Mouse (Mus musculus) midbrain, embryonic 16.5 days (tissue): Measurements from ENCODE around the gene Gm49342. TPM values are rescaled to one million over a fixed set of nuclear protein-coding genes. Genes with fewer than 3 reads are reported as not detected.
"Not testable (repeated sequence)": the region's sequence is repeated elsewhere in the genome, so short reads cannot be mapped to it uniquely, and the experiment has no call there.

Experiments used
- ATAC-seq: fragments of 200-750 bp; cut with Nextera tagmentation; 2 replicates; pipeline ENCODE4 v1.8.0; 2017; ENCODE audit warnings: moderate TSS enrichment
- H3K27ac ChIP-seq: fragments of 300-500 bp; sonication (generic); 2 replicates; pipeline ENCODE4 v1.5.1; 2014; ENCODE audit warnings: mild to moderate bottlenecking, low read length, mixed read lengths
- H3K27me3 ChIP-seq: fragments of 300-500 bp; sonication (generic); 2 replicates; pipeline ENCODE4 v1.6.1; 2014; ENCODE audit warnings: low read depth, low read length, mixed read lengths; ENCODE audit not compliant: control insufficient read depth, insufficient read depth
- H3K36me3 ChIP-seq: fragments of 300-500 bp; sonication (generic); 2 replicates; pipeline ENCODE4 v1.6.1; 2014; ENCODE audit warnings: mild to moderate bottlenecking, low read length, moderate library complexity, mixed read lengths; ENCODE audit not compliant: control insufficient read depth, insufficient read depth
- H3K4me1 ChIP-seq: fragments of 300-500 bp; sonication (generic); 2 replicates; pipeline ENCODE4 v1.6.1; 2014; ENCODE audit warnings: mild to moderate bottlenecking, low read length, mixed read lengths; ENCODE audit not compliant: control insufficient read depth, insufficient read depth
- H3K4me2 ChIP-seq: fragments of 300-500 bp; sonication (generic); 2 replicates; pipeline ENCODE4 v1.6.1; 2014; ENCODE audit warnings: mild to moderate bottlenecking, low read length, mixed read lengths
- H3K4me3 ChIP-seq: fragments of 300-500 bp; sonication (generic); 2 replicates; pipeline ENCODE4 v1.5.1; 2014; ENCODE audit warnings: low read depth, mild to moderate bottlenecking, low read length, moderate library complexity, mixed read lengths
- H3K9ac ChIP-seq: fragments of 300-500 bp; sonication (generic); 2 replicates; pipeline ENCODE4 v1.6.1; 2014; ENCODE audit warnings: low read depth, low read length, mixed read lengths
- H3K9me3 ChIP-seq: fragments of 300-500 bp; sonication (generic); replicated peaks from 2 replicates; pipeline ENCODE4 v1.6.1; 2014; ENCODE audit warnings: mild to moderate bottlenecking, low read length, mixed read lengths; ENCODE audit not compliant: control insufficient read depth, poor library complexity, severe bottlenecking
- WGBS: fragments of 180-500 bp; shearing (Covaris S2); extraction: QIAGEN DNeasy Blood & Tissue Kit; methylation state at CpG from one replicate; pipeline ENCODE4 v1.1.7; 2014; 5-methylcytosine and 5-hydroxymethylcytosine counted together
- polyA plus RNA-seq: library from polyadenylated mRNA; unstranded; fragments of >200 nt; fragmentation: Nextera tagmentation; extraction: Ambion mirVana; gene quantifications from 2 replicates; pipeline ENCODE4 v1.2.1, GENCODE M21; 2015

Gm49342 gene
- polyA plus RNA-seq, 1 experiment from 2014 or later: not detected

GRCm38 (mm10) chr14:50970822-50971221 is 26.5 kb downstream of the Gm49342 start:
- Histone ChIP-seq H3K9ac (no peak overlapping the region), H3K27ac (no peak overlapping the region), H3K9me3 (no peaks in the 10 kb centered on the region), H3K27me3 (no peaks in the 10 kb centered on the region), H3K4me3 (no peak overlapping the region), H3K4me2 (no peak overlapping the region), H3K4me1 (peaks cover 7% of the 10 kb centered on the region; the same call in 1 of the 2 replicates), H3K36me3 (no peaks in the 10 kb centered on the region)
- ATAC-seq: no peak
- 86% methylated on average over 1 of the region's 1 CpGs for WGBS

- H3K36me3 ChIP-seq, H3K27me3 ChIP-seq, H3K4me3 ChIP-seq, H3K9me3 ChIP-seq, H3K4me2 ChIP-seq, H3K4me1 ChIP-seq, H3K27ac ChIP-seq, H3K9ac ChIP-seq, ATAC-seq: not testable (repeated sequence)
- WGBS: 94% methylated on average over 5 of the region's 5 CpGs
These were observed 28.7 kb downstream of the Gm49342 start for GRCm38 (mm10) chr14:50973054-50973453.

GRCm38 (mm10) chr14:50973700-50974099 is 29.4 kb downstream of the Gm49342 start:
- Histone ChIP-seq H3K27me3 (no peaks in the 10 kb centered on the region), H3K36me3 (no peaks in the 10 kb centered on the region), H3K9me3 (no peaks in the 10 kb centered on the region), H3K4me1 (peaks cover 9% of the 10 kb centered on the region; the same call in 1 of the 2 replicates), H3K27ac (no peak overlapping the region), H3K4me3 (no peak overlapping the region), H3K4me2 (no peak overlapping the region), H3K9ac (no peak overlapping the region)
- no peak for ATAC-seq
- WGBS: 33% methylated on average over 4 of the region's 4 CpGs

GRCm38 (mm10) chr14:50975001-50975400 is 30.7 kb downstream of the Gm49342 start:
- ATAC-seq: no peak
- no peaks in the 10 kb centered on the region for H3K36me3 ChIP-seq
- WGBS: 44% methylated on average over 5 of the region's 5 CpGs
- H3K9ac ChIP-seq: no peak overlapping the region
- H3K27ac ChIP-seq: no peak overlapping the region
- H3K4me1 ChIP-seq: peaks cover 2% of the 10 kb centered on the region; the same call in 1 of the 2 replicates
- H3K4me2 ChIP-seq: no peak overlapping the region
- H3K4me3 ChIP-seq: no peak overlapping the region
- H3K9me3 ChIP-seq: no peaks in the 10 kb centered on the region
- H3K27me3 ChIP-seq: no peaks in the 10 kb centered on the region

- WGBS: 6% methylated on average over 9 of the region's 9 CpGs
- no peaks in the 10 kb centered on the region for H3K36me3 ChIP-seq
- H3K27ac ChIP-seq: no peak overlapping the region
- no peak overlapping the region for H3K4me3 ChIP-seq
- H3K27me3 ChIP-seq: no peaks in the 10 kb centered on the region
- H3K4me2 ChIP-seq: no peak overlapping the region
- H3K9me3 ChIP-seq: no peaks in the 10 kb centered on the region
- ATAC-seq: no peak
- peaks cover 2% of the 10 kb centered on the region; the same call in 1 of the 2 replicates for H3K4me1 ChIP-seq
- H3K9ac ChIP-seq: no peak overlapping the region
These were observed 32.4 kb downstream of the Gm49342 start for GRCm38 (mm10) chr14:50976674-50977073.

GRCm38 (mm10) chr14:50978451-50978850 is 34.1 kb downstream of the Gm49342 start:
- H3K36me3 ChIP-seq, H3K27ac ChIP-seq, ATAC-seq, H3K4me2 ChIP-seq, H3K9me3 ChIP-seq, H3K9ac ChIP-seq, H3K4me3 ChIP-seq, H3K4me1 ChIP-seq, H3K27me3 ChIP-seq: not testable (repeated sequence)
- 95% methylated on average over 6 of the region's 6 CpGs for WGBS

- Histone ChIP-seq H3K4me2 (no peak overlapping the region), H3K36me3 (no peaks in the 10 kb centered on the region), H3K4me3 (no peak overlapping the region), H3K9me3 (no peaks in the 10 kb centered on the region), H3K4me1 (peaks cover 2% of the 10 kb centered on the region; the same call in 1 of the 2 replicates), H3K9ac (no peak overlapping the region), H3K27ac (no peak overlapping the region), H3K27me3 (no peaks in the 10 kb centered on the region)
- no peak for ATAC-seq
These were observed 35.3 kb downstream of the Gm49342 start for GRCm38 (mm10) chr14:50979631-50980030.

GRCm38 (mm10) chr14:50981207-50981606 is 36.9 kb downstream of the Gm49342 start:
- Histone ChIP-seq H3K4me3 (no peak overlapping the region), H3K9me3 (no peaks in the 10 kb centered on the region), H3K27me3 (no peaks in the 10 kb centered on the region), H3K9ac (no peak overlapping the region), H3K4me1 (peaks cover 2% of the 10 kb centered on the region; the same call in 1 of the 2 replicates), H3K36me3 (no peaks in the 10 kb centered on the region), H3K27ac (no peak overlapping the region), H3K4me2 (no peak overlapping the region)
- no peak for ATAC-seq
- WGBS: 46% methylated on average over 2 of the region's 2 CpGs

- WGBS: 89% methylated on average over 5 of the region's 5 CpGs
- H3K36me3 ChIP-seq: no peaks in the 10 kb centered on the region
- no peak overlapping the region for H3K27ac ChIP-seq
- H3K4me1 ChIP-seq: no peaks in the 10 kb centered on the region; the same call in 1 of the 2 replicates
- no peak overlapping the region for H3K4me3 ChIP-seq
- ATAC-seq: no peak
- H3K9me3 ChIP-seq: no peaks in the 10 kb centered on the region
- H3K9ac ChIP-seq: no peak overlapping the region
- H3K4me2 ChIP-seq: no peak overlapping the region
- H3K27me3 ChIP-seq: no peaks in the 10 kb centered on the region
These were observed 37.5 kb downstream of the Gm49342 start for GRCm38 (mm10) chr14:50981837-50982236.
